Mouse (Mus musculus) heart, embryonic 16.5 days (tissue): Measurements from ENCODE around the gene Mrc2. TPM values are rescaled to one million over a fixed set of nuclear protein-coding genes. Genes with fewer than 3 reads are reported as not detected.

Experiments
- ATAC-seq: fragments of 200-750 bp; cut with Nextera tagmentation; replicated peaks from 2 replicates; pipeline ENCODE4 v1.8.0; 2017; ENCODE audit warnings: moderate number of reproducible peaks; ENCODE audit not compliant: insufficient read depth, low FRiP score; ENCODE audit errors: extremely low read depth
- H3K27ac ChIP-seq: fragments of 300-500 bp; sonication (generic); 2 replicates; pipeline ENCODE4 v1.5.1; 2014; ENCODE audit warnings: mild to moderate bottlenecking, low read length, control low read depth, moderate library complexity
- H3K27me3 ChIP-seq: fragments of 300-500 bp; sonication (generic); 2 replicates; pipeline ENCODE4 v1.6.1; 2014; ENCODE audit warnings: low read length, mixed read lengths; ENCODE audit not compliant: control insufficient read depth, insufficient read depth
- H3K36me3 ChIP-seq: fragments of 300-500 bp; sonication (generic); 2 replicates; pipeline ENCODE4 v1.6.1; 2014; ENCODE audit not compliant: control insufficient read depth, insufficient read depth
- H3K4me1 ChIP-seq: fragments of 300-500 bp; sonication (generic); 2 replicates; pipeline ENCODE4 v1.6.1; 2014; ENCODE audit warnings: low read length, mixed read lengths; ENCODE audit not compliant: control insufficient read depth, insufficient read depth
- H3K4me2 ChIP-seq: fragments of 300-500 bp; sonication (generic); 2 replicates; pipeline ENCODE4 v1.6.1; 2014; ENCODE audit warnings: low read depth, mild to moderate bottlenecking, control low read depth, low read length
- H3K4me3 ChIP-seq: fragments of 300-500 bp; sonication (generic); 2 replicates; pipeline ENCODE4 v1.5.1; 2014; ENCODE audit warnings: mild to moderate bottlenecking, control low read depth, low read length
- H3K9ac ChIP-seq: fragments of 300-500 bp; sonication (generic); 2 replicates; pipeline ENCODE4 v1.6.1; 2014; ENCODE audit warnings: low read length, control low read depth
- H3K9me3 ChIP-seq: fragments of 300-500 bp; sonication (generic); replicated peaks from 2 replicates; pipeline ENCODE4 v1.6.1; 2016; ENCODE audit warnings: low read length; ENCODE audit not compliant: control insufficient read depth
- WGBS: fragments of 180-500 bp; shearing (Covaris S2); extraction: QIAGEN DNeasy Blood & Tissue Kit; methylation state at CpG from one replicate; pipeline ENCODE4 v1.1.7; 2014; 5-methylcytosine and 5-hydroxymethylcytosine counted together
- polyA plus RNA-seq: library from polyadenylated mRNA; unstranded; fragments of >200 nt; fragmentation: Nextera tagmentation; extraction: Ambion mirVana; gene quantifications from 2 replicates; pipeline ENCODE4 v1.2.1, GENCODE M21; 2015

Gene Mrc2
- polyA plus RNA-seq, 1 experiment from 2014 or later: 6.4 TPM

DNA sequence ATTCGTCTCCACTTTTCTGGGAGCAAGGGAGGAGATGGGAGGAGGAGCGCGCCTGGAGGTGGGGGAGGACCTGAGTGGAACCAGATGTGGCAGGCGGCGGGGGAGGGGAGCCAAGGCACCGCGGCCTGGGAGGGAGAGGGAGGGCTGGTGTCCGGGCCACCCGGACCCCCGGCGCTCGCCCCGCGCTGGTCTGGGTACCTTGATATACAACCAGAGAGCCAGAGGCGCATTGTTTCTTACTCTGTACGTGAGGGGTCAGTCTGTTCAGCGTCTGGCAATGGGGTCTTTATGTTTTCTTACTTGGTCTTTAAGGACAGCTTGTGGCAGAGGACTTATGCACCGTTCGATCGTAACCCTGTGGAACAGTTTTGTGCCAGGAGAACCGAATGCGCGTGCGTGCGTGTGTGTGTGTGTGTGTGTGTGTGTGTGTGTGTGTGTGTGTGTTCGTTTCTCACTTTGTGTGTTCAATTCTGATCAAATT is 698 bp downstream of the Mrc2 start:
- Histone ChIP-seq H3K4me1 (peaks cover 22% of the 10 kb centered on the region), H3K9me3 (no peaks in the 10 kb centered on the region)

DNA sequence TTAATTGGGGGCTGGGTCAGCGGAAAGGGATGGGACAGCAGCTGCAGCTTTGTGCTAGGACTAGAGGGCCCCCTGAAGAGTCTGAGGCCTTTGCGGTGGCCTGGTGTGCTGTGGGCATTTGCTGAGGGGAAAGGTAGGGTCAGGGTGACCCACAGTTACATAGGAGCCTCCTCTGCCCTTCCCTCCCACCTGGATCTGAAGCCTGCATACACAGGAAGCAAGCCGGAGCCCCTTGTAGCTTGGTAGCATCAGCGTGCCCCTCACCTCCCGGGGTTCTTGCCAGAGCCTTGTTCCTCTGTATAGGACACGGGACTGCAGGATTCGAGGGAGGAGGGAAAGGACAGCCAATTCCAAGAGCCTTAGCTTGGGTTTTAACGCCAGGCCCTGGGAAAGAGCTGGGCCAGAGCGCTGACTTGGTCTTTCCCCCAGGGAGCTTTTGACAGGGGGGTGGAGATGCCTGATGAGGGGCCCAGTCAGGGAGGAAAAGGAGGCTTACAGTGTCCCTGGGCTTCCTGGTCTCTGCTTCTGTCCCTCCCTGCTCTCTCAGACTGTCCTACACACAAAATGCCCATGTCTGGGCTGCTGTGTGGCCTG is 1.6 kb downstream of the Mrc2 start:
- peaks cover 22% of the 10 kb centered on the region for H3K4me1 ChIP-seq
- WGBS: 22% methylated on average over 9 of the region's 9 CpGs
- H3K27me3 ChIP-seq: peaks cover 4% of the 10 kb centered on the region; the same call in 1 of the 2 replicates
- H3K27ac ChIP-seq: peak overlapping the region; percentile 40
- peak overlapping the region; percentile 12; the same call in 1 of the 2 replicates for H3K9ac ChIP-seq
- no peaks in the 10 kb centered on the region for H3K36me3 ChIP-seq
- H3K4me2 ChIP-seq: peak overlapping the region; percentile 93
- peak overlapping the region; percentile 62 for H3K4me3 ChIP-seq
- H3K9me3 ChIP-seq: no peaks in the 10 kb centered on the region
- no peak for ATAC-seq

More for the DNA sequence above, 698 bp downstream of the Mrc2 start:
- WGBS: 4% methylated on average over 25 of the region's 26 CpGs
- Histone ChIP-seq H3K27ac (peak overlapping the region; percentile 34), H3K4me3 (peak overlapping the region; percentile 62), H3K27me3 (peaks cover 4% of the 10 kb centered on the region; the same call in 1 of the 2 replicates), H3K9ac (peak overlapping the region; percentile 14), H3K4me2 (peak overlapping the region; percentile 93), H3K36me3 (no peaks in the 10 kb centered on the region)
- ATAC-seq: no peak

DNA sequence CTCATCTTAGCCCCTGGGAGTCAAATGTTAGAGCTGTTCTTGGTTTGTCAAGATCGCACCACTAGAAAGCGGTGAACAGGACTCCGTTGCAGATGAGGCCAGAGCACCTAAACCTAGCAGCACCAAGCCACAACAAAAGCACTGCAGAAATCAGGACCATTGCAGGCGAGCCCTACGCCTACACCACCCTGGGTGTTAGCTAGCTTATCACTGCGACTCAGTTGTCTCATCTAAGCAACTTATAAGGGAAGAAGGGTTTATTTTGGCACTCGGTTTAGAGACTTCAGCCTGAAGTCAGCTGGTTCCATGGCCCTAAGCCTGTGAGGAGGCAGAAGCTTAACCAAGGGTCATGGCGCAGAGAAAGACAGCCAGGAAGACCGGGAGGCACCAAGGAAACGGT is 3.6 kb downstream of the Mrc2 start:
- WGBS: 80% methylated on average over 10 of the region's 10 CpGs
- H3K27me3 ChIP-seq: peaks cover 4% of the 10 kb centered on the region; the same call in 1 of the 2 replicates
- no peaks in the 10 kb centered on the region for H3K9me3 ChIP-seq
- H3K36me3 ChIP-seq: no peaks in the 10 kb centered on the region
- no peak overlapping the region for H3K4me3 ChIP-seq
- H3K4me2 ChIP-seq: no peak overlapping the region
- no peak overlapping the region for H3K27ac ChIP-seq
- H3K4me1 ChIP-seq: peaks cover 17% of the 10 kb centered on the region
- no peak for ATAC-seq
- H3K9ac ChIP-seq: no peak overlapping the region

GRCm38 (mm10) chr11:105310197-105310596 is 17.8 kb downstream of the Mrc2 start:
- no peaks in the 10 kb centered on the region for H3K9me3 ChIP-seq
- H3K27ac ChIP-seq: no peak overlapping the region

GRCm38 (mm10) chr11:105311291-105311975 is 19.0 kb downstream of the Mrc2 start:
- Histone ChIP-seq H3K27me3 (no peaks in the 10 kb centered on the region), H3K36me3 (no peaks in the 10 kb centered on the region), H3K9ac (no peak overlapping the region), H3K4me2 (peak overlapping the region; percentile 26; the same call in 1 of the 2 replicates), H3K9me3 (no peaks in the 10 kb centered on the region), H3K4me3 (no peak overlapping the region), H3K4me1 (peaks cover 34% of the 10 kb centered on the region), H3K27ac (0 out of 2 replicates have a peak overlapping the region, but pooled peaks have one; percentile 26)
- 50% methylated on average over 24 of the region's 24 CpGs for WGBS
- ATAC-seq: no peak

More at GRCm38 (mm10) chr11:105310197-105310596, 17.8 kb downstream of the Mrc2 start:
- H3K4me1 ChIP-seq: peaks cover 34% of the 10 kb centered on the region
- peaks cover 4% of the 10 kb centered on the region for H3K36me3 ChIP-seq
- no peak overlapping the region for H3K4me3 ChIP-seq
- no peak for ATAC-seq
- no peak overlapping the region for H3K4me2 ChIP-seq
- no peaks in the 10 kb centered on the region for H3K27me3 ChIP-seq
- 52% methylated on average over 7 of the region's 7 CpGs for WGBS
- no peak overlapping the region for H3K9ac ChIP-seq

- Histone ChIP-seq H3K4me3 (no peak overlapping the region), H3K27me3 (no peaks in the 10 kb centered on the region), H3K9me3 (no peaks in the 10 kb centered on the region), H3K27ac (peak overlapping the region; percentile 66), H3K9ac (peak overlapping the region; percentile 33; the same call in 1 of the 2 replicates), H3K4me2 (no peak overlapping the region), H3K36me3 (no peaks in the 10 kb centered on the region), H3K4me1 (peaks cover 34% of the 10 kb centered on the region)
- ATAC-seq: no peak
- 30% methylated on average over 12 of the region's 12 CpGs for WGBS
Measured at GRCm38 (mm10) chr11:105312311-105312942, 20.0 kb downstream of the Mrc2 start.

- Histone ChIP-seq H3K9me3 (no peaks in the 10 kb centered on the region), H3K27ac (peak overlapping the region; percentile 66), H3K4me3 (no peak overlapping the region), H3K9ac (peak overlapping the region; percentile 33; the same call in 1 of the 2 replicates), H3K4me1 (peaks cover 34% of the 10 kb centered on the region), H3K4me2 (no peak overlapping the region), H3K27me3 (no peaks in the 10 kb centered on the region), H3K36me3 (no peaks in the 10 kb centered on the region)
- no peak for ATAC-seq
- 10% methylated on average over 10 of the region's 10 CpGs for WGBS
Measured at GRCm38 (mm10) chr11:105312972-105313632, 20.7 kb downstream of the Mrc2 start.

DNA sequence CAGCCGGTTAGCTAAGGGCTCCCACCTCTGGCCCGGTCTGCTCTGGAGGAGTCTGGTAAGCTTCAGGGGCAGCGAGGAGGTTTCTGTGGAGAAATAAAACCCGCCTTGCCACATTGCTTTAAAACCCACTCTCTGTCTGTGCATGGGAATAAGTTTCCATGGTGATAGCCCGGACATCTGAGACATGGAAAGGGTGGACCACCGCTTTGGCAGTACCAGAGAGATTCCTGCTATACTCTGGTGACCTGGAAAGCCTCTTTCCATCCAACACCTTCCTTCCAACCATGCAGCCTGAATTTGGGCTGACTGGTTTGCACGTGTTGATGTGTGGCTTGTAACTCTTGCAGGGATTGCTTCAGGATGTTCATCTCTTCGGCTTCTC is 21.2 kb downstream of the Mrc2 start:
- Histone ChIP-seq H3K9ac (no peak overlapping the region), H3K27me3 (no peaks in the 10 kb centered on the region), H3K27ac (peak overlapping the region; percentile 66), H3K9me3 (no peaks in the 10 kb centered on the region), H3K4me2 (no peak overlapping the region), H3K36me3 (no peaks in the 10 kb centered on the region), H3K4me1 (peaks cover 32% of the 10 kb centered on the region), H3K4me3 (no peak overlapping the region)
- ATAC-seq: no peak
- 35% methylated on average over 8 of the region's 8 CpGs for WGBS
